Mouse (Mus musculus) embryonic facial prominence, embryonic 15.5 days (tissue): ENCODE data around the gene Tsc2. TPM values are rescaled to one million over a fixed set of nuclear protein-coding genes. Genes with fewer than 3 reads are reported as not detected.
"Not testable (repeated sequence)": the region's sequence is repeated elsewhere in the genome, so short reads cannot be mapped to it uniquely, and the experiment has no call there.

Source experiments
- ATAC-seq: fragments of 200-750 bp; cut with Nextera tagmentation; 2 replicates; pipeline ENCODE4 v1.8.0; 2017; ENCODE audit warnings: low read depth, moderate TSS enrichment; ENCODE audit not compliant: insufficient number of reproducible peaks, low FRiP score, low TSS enrichment
- H3K27ac ChIP-seq: fragments of 300-500 bp; sonication (generic); replicated peaks from 2 replicates; pipeline ENCODE4 v1.5.1; 2015; ENCODE audit warnings: mild to moderate bottlenecking, inconsistent platforms
- H3K27me3 ChIP-seq: fragments of 300-500 bp; sonication (generic); 2 replicates; pipeline ENCODE4 v1.6.1; 2015; ENCODE audit warnings: inconsistent platforms
- H3K36me3 ChIP-seq: fragments of 300-500 bp; sonication (generic); 2 replicates; pipeline ENCODE4 v1.6.1; 2015; ENCODE audit warnings: mild to moderate bottlenecking, inconsistent platforms
- H3K4me1 ChIP-seq: fragments of 300-500 bp; sonication (generic); 2 replicates; pipeline ENCODE4 v1.6.1; 2015; ENCODE audit warnings: inconsistent platforms
- H3K4me2 ChIP-seq: fragments of 300-500 bp; sonication (generic); replicated peaks from 2 replicates; pipeline ENCODE4 v1.6.1; 2015; ENCODE audit warnings: mild to moderate bottlenecking, inconsistent platforms
- H3K4me3 ChIP-seq: fragments of 300-500 bp; sonication (generic); replicated peaks from 2 replicates; pipeline ENCODE4 v1.5.1; 2015; ENCODE audit warnings: mild to moderate bottlenecking, inconsistent platforms
- H3K9ac ChIP-seq: fragments of 300-500 bp; sonication (generic); 2 replicates; pipeline ENCODE4 v1.6.1; 2015; ENCODE audit warnings: inconsistent platforms
- H3K9me3 ChIP-seq: fragments of 300-500 bp; sonication (generic); replicated peaks from 2 replicates; pipeline ENCODE4 v1.6.1; 2016; ENCODE audit warnings: inconsistent platforms
- WGBS: fragments of 180-500 bp; shearing (Covaris S2); methylation state at CpG from one replicate; pipeline ENCODE4 v1.1.7; 2015; 5-methylcytosine and 5-hydroxymethylcytosine counted together
- polyA plus RNA-seq: library from polyadenylated mRNA; unstranded; fragments of >200 nt; fragmentation: Nextera tagmentation; extraction: Ambion mirVana; gene quantifications from 2 replicates; pipeline ENCODE4 v1.2.1, GENCODE M21; 2015

Gene Tsc2
- polyA plus RNA-seq, 1 experiment from 2014 or later = 64.4 TPM

DNA sequence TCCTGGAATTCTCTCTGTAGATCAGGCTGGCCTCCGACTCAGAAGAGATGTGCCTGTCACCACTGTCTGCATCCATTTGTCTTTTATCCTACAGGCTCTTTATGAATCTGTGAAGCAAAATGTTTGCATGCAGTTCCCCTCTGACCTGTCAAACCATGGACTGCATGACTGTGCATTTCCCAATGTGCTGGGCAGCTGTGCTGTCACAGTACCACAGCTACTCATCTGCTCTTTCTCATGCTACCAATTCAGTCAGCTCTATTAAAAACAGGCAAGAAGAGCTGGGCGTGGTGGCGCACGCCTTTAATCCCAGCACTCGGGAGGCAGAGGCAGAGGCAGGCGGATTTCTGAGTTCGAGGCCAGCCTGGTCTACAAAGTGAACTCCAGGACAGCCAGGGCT, 34.6 kb upstream of the Tsc2 start:
- not testable (repeated sequence) for H3K4me3 ChIP-seq, H3K9me3 ChIP-seq, H3K27me3 ChIP-seq, H3K36me3 ChIP-seq, H3K9ac ChIP-seq, H3K4me2 ChIP-seq, H3K27ac ChIP-seq, ATAC-seq
- H3K4me1 ChIP-seq = peaks cover 27% of the 10 kb centered on the region
- WGBS = 56% methylated on average over 7 of the region's 7 CpGs

DNA sequence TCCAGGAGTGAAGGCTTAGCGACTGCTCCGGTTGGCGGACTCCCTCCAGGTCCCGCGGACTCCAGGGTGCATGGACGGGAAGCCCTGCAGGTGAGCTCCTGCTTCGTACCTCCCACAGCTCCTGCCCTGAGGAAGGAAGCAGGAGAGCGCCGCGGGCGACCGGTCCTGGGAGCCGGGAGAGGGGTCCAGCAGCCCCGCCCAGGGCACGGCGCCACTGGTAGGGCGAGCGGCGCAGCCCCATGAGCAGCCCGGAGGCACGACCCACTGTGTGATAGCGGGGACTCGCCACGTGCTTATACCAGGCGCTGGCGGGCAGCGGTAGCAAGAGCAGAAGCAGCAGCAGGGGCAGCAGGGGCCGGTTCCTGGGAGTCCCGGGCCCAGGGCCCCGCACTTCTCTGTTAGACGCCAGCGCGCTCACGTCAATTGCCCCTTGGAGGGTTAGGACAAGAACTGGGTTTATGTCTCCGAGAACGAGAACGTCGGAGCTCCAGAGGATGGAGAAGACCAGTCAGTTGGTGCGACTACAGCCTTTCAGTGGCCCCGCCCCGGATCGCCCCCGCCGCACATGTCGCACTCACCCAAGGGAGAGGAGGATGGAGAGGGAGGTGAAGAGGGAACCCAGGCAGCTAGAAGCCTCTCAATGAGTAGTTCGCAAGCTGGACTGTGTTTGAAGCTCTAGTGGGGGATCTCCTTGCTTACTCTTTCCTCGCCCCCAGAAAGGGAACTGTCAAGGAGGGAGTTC, 25.8 kb upstream of the Tsc2 start, which contains the start of gene Npw:
Npw (minus strand) TSS at position 441 of the 742 bp plus-strand sequence.
- no peaks in the 10 kb centered on the region for H3K9me3 ChIP-seq
- 2% methylated on average over 47 of the region's 47 CpGs for WGBS
- H3K4me3 ChIP-seq = peak within 1 kb of the TSS; percentile 45
- peak within 1 kb of the TSS; percentile 92 for H3K4me2 ChIP-seq
- H3K27me3 ChIP-seq = peaks cover 30% of the 10 kb centered on the region
- H3K36me3 ChIP-seq = no peaks in the 10 kb centered on the region
- H3K27ac ChIP-seq = no peak within 1 kb of the TSS
- peaks cover 8% of the 10 kb centered on the region for H3K4me1 ChIP-seq
- ATAC-seq = 0 out of 2 replicates have a peak, but pooled peaks have one; percentile 17
- H3K9ac ChIP-seq = peak within 1 kb of the TSS; percentile 35

DNA sequence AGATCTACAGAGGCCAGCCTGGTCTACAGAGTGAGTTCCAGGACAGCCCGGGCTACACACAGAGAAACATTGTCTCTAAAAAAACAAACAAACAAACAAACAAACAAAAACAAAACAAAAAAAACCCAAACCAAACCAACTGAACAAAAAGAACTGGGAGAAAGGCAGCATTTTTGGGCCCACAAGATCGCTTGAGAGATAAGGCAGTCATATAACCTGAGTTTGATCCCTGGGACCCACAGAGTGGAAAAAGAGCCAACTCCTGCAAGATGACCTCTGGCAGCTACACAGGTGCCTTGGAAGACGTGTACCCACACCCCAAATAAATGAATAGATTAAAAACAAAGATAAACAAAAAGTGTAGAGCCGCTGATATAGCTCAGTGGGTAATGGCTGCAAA, 22.5 kb upstream of the Tsc2 start:
- 70% methylated on average over 4 of the region's 4 CpGs for WGBS
- Histone ChIP-seq H3K27me3 (peaks cover 30% of the 10 kb centered on the region), H3K36me3 (no peaks in the 10 kb centered on the region), H3K4me1 (peaks cover 13% of the 10 kb centered on the region), H3K4me2 (no peak overlapping the region), H3K9ac (no peak overlapping the region), H3K27ac (no peak overlapping the region), H3K9me3 (no peaks in the 10 kb centered on the region), H3K4me3 (no peak overlapping the region)
- ATAC-seq = no peak

DNA sequence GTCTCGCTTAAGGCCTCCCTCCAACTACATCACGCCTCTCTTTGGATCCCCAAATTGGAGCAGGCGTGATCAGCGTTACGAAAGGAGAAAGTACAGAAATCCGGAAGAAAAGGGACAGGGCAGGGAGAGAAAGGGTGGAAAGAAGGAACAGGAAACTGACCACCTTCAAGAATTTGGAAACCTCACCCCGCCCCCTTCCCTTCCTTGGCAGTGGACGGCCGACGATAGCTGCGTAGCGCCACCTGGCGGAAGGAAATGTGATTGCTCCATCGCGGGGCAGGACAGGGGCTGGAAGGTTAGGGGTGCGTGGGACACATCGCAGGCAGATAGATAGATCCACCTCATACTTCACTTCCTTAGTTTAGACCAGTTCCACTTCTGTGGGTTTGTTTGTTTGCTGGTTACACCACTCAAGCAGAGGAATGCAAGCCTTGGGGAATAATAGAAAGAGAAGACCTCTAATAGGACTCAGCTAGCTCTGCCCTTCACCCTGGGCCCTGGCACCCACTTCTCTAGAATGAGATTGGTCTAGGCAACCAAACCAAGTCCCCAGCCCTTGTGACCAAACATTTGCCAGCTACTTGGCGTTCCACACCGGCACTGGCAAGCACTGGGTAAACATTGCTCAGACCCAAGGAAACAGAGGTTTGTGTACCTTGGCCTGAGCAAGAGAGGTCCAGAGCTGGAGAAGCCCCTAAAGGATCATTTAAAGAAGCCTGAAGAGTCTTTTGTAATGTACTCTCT, 21.7 kb upstream of the Tsc2 start:
- H3K36me3 ChIP-seq = no peaks in the 10 kb centered on the region
- 0 out of 2 replicates have a peak overlapping the region, but pooled peaks have one; percentile 45 for H3K27ac ChIP-seq
- H3K9ac ChIP-seq = peak overlapping the region; percentile 21; the same call in 1 of the 2 replicates
- peak; percentile 51; the same call in 1 of the 2 replicates for ATAC-seq
- peak overlapping the region; percentile 33 for H3K4me3 ChIP-seq
- peaks cover 21% of the 10 kb centered on the region for H3K4me1 ChIP-seq
- peaks cover 25% of the 10 kb centered on the region for H3K27me3 ChIP-seq
- H3K4me2 ChIP-seq = peak overlapping the region; percentile 55
- 4% methylated on average over 19 of the region's 19 CpGs for WGBS
- H3K9me3 ChIP-seq = no peaks in the 10 kb centered on the region

DNA sequence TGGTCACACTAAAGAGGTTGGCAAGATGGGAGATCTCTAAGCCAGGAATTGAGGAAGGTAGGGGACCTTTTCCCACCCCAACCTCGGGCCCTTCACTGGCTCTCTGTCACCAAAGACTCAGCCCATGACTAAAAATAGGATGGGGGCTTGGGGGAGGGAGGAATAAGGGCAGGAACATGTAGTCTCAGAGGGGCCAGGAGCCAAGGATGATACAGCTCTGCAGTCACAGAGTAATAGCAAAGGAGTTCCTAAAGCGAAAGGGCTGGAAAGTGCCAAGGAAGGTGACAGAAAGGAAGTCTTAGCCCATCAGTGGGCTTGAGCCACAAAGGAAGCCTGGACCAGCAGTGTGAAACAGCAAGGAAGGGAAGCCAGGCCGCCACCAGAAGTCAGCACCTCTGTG, 19.4 kb upstream of the Tsc2 start:
- H3K27me3 ChIP-seq = peaks cover 2% of the 10 kb centered on the region; the same call in 1 of the 2 replicates
- ATAC-seq = no peak
- H3K27ac ChIP-seq = no peak overlapping the region
- no peak overlapping the region for H3K4me2 ChIP-seq
- H3K4me3 ChIP-seq = no peak overlapping the region
- no peaks in the 10 kb centered on the region for H3K36me3 ChIP-seq
- peaks cover 21% of the 10 kb centered on the region for H3K4me1 ChIP-seq
- H3K9ac ChIP-seq = no peak overlapping the region
- no peaks in the 10 kb centered on the region for H3K9me3 ChIP-seq
- WGBS = 74% methylated on average over 3 of the region's 3 CpGs

DNA sequence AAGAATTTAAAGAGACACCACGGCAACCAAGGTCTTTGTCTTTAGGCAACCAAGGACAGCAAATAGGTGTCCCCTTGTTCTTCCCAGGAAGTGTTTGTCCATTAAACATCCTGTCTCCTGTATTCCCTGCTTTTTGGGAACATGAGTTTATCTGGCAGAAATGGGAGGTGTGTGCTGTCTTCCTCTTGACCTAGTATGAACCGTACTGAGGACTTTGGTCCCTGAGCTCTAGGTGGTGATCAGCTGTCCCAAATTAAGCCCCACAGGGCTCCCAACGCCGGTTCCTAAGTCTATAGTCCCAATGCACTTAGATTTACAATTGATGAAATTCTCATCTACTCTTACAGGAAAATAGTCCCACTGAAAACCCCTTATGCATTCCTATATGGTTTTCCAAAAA, 18.3 kb upstream of the Tsc2 start:
- Histone ChIP-seq H3K27me3 (no peaks in the 10 kb centered on the region), H3K9me3 (no peaks in the 10 kb centered on the region), H3K36me3 (peaks cover 4% of the 10 kb centered on the region; the same call in 1 of the 2 replicates), H3K4me1 (peaks cover 27% of the 10 kb centered on the region), H3K4me3 (peak overlapping the region; percentile 80; the same call in 1 of the 2 replicates), H3K27ac (no peak overlapping the region), H3K9ac (no peak overlapping the region), H3K4me2 (peak overlapping the region; percentile 91)
- 73% methylated on average over 4 of the region's 4 CpGs for WGBS
- ATAC-seq = no peak

DNA sequence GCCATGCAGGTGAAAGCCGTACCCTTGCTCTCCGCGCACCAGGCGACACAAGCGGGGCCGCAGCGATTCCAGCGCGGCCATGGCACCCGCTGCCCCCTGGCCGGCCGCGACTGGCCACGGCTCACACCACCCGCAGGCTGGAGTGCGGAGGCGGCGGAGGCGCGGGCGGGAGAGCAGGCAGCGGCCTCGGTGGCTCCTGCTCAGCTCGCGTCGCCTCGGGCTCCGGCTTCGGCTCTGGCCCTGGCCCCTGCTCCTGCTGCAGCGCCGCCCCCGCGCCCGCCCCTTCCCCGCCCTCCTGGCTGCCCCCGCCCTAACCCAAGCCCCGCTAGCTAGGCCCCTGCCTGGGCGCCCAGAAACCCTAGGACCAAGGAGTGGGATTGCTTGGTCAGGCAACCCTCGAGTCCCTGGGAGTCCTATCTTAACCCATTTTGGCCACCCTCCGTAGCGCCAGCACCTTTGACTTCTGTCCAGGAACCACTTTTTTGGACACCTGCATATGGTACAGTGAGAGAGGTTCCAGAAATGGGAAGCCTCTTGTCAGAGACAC, 17.7 kb upstream of the Tsc2 start, which contains the start of gene Slc9a3r2:
Slc9a3r2 (minus strand) TSS at position 258 of the 547 bp plus-strand sequence.
- under 1% methylated on average over 39 of the region's 41 CpGs for WGBS
- peaks cover 34% of the 10 kb centered on the region for H3K4me1 ChIP-seq
- H3K4me2 ChIP-seq = peak within 1 kb of the TSS; percentile 91
- peak within 1 kb of the TSS; percentile 55 for H3K27ac ChIP-seq
- no peaks in the 10 kb centered on the region for H3K9me3 ChIP-seq
- H3K36me3 ChIP-seq = peaks cover 4% of the 10 kb centered on the region; the same call in 1 of the 2 replicates
- H3K4me3 ChIP-seq = peak within 1 kb of the TSS; percentile 80
- H3K9ac ChIP-seq = peak within 1 kb of the TSS; percentile 85
- ATAC-seq = peak; percentile 82
- no peaks in the 10 kb centered on the region for H3K27me3 ChIP-seq

DNA sequence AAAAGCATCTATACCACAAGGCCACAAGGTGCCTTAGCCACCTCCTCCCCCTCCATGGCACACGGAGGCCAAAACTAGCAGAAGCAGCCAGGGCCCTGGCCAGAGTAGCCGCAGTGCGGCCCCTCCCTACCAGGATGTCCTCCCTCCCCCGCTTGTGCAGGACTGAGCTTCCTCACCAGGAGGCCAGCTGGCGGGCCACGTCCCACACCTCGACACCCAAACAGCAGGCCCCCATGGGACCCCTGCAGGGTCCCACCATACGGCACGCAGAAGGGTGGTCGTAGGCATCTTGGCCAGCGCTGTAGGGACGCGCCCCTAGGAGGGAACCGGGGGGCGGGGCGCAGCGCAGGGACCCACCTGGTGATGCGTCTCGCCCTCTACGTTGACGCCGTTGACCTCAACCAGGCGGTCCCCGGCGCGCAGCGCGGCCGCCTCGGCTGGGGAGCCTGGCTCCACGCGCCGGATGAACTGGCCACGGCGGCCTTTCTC, 17.2 kb upstream of the Tsc2 start:
- Histone ChIP-seq H3K27ac (peak overlapping the region; percentile 55), H3K9me3 (no peaks in the 10 kb centered on the region), H3K36me3 (peaks cover 7% of the 10 kb centered on the region; the same call in 1 of the 2 replicates), H3K27me3 (no peaks in the 10 kb centered on the region), H3K4me3 (peak overlapping the region; percentile 80), H3K4me2 (peak overlapping the region; percentile 91), H3K4me1 (peaks cover 39% of the 10 kb centered on the region), H3K9ac (peak overlapping the region; percentile 85)
- WGBS = under 1% methylated on average over 35 of the region's 35 CpGs
- peak; percentile 11; the same call in 1 of the 2 replicates for ATAC-seq

DNA sequence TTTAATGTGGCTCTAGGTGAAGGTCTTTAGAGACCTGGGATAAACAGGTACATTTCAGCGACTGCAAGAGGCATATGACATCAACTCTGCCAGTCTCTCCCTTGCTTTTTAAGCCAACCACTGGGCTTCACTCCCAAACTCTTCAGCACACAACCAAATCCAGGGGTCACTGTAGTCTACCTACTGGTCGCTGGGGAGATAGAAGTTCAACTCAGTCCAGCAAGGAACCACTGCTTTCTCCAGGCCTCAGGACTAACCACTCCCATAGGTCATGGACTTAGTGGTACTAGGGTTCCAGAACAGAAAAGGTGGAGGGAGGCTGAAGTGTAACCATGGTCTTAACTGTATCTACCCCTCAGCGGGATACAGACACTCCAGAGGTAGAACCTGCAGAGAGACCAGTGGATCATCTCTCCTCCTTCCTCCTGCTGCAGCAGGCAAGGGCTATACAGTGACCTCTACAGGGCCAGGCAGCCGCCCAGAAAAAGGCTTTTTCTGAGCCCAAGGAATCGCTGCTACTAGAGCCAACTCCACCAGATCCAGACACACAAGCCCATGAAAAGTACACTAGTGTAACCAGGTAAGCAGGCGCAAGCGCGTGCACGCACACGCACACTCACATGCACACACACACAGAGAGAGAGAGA, 16.4 kb upstream of the Tsc2 start:
- Histone ChIP-seq H3K4me2 (peak overlapping the region; percentile 91), H3K4me3 (peak overlapping the region; percentile 80), H3K36me3 (peaks cover 8% of the 10 kb centered on the region; the same call in 1 of the 2 replicates), H3K4me1 (peaks cover 47% of the 10 kb centered on the region), H3K9ac (no peak overlapping the region), H3K9me3 (no peaks in the 10 kb centered on the region), H3K27ac (0 out of 2 replicates have a peak overlapping the region, but pooled peaks have one; percentile 55), H3K27me3 (no peaks in the 10 kb centered on the region)
- 81% methylated on average over 10 of the region's 10 CpGs for WGBS
- no peak for ATAC-seq

DNA sequence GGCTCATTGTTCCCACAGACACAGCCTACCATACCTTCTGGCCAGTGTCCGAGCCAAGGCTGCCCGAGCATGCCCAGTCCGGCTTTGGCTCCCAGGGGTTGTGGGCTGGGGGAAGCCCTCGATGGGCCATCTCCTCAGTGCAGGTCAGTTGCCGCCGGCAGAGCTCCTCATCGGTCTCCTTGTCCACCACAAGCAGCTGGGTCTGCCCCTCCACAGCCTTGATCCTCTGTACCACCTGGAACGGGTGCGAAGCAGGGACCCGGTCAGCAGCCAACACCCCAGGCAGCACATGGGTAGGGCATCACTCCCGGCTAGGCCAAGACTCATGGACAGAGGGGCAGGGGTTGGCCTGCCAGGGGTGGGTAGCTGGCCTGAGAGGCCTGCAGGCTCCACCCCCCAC, 15.1 kb upstream of the Tsc2 start:
- Histone ChIP-seq H3K27ac (no peak overlapping the region), H3K9ac (no peak overlapping the region)
- 73% methylated on average over 11 of the region's 11 CpGs for WGBS

More for the DNA sequence above, 15.1 kb upstream of the Tsc2 start:
- Histone ChIP-seq H3K36me3 (peaks cover 8% of the 10 kb centered on the region; the same call in 1 of the 2 replicates), H3K4me3 (no peak overlapping the region), H3K4me2 (no peak overlapping the region), H3K4me1 (peaks cover 51% of the 10 kb centered on the region), H3K9me3 (no peaks in the 10 kb centered on the region), H3K27me3 (no peaks in the 10 kb centered on the region)
- no peak for ATAC-seq
